10 mouse cellular contexts compared by ENCODE assay signal in the genomic region with DNA sequence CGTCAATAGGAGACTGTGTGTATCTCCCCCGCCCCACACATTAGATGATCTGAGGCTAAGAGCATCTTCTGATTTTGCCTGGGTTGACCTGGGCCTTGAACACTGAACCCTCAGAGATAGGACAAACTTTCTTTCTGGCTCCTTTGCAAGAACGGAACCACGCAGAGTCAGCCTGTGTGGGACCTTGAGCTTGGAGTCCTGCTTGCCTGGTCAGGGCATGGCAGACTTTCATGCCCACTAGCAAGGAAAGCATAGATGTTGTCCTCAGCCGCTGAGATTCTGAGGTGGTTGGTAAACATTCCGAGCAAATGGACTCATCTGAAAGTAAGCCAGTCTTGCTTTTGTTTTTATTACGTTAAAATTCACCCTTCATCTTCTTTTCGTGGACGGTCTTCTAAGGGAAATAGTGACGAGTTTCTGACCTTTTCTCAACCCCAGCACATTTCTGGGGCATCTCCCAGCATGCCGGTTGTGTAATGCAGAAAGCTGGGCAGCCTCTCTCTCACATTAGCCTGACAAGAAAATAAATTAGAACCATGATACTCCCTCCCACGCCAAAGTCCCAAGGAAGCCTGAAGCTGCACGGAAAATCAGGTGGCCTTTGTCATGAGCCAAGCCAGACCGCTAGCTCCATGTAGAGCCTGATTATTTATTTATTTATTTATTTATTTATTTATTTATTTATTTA.
DNase-seq lines count a peak whose midpoint lies in the region; ATAC-seq and TF ChIP-seq lines count a peak whose summit lies in the region.
"Had no signal": no experiment of that assay in that cellular context is flagged by ENCODE, and none has a peak within 500 bp of the region (broad histone marks: within the 10 kb centered on the region; RNA-seq: fewer than 3 reads in every experiment).

No protein-coding gene starts in this region.

- H3K9me3 ChIP-seq in intestine, embryonic 14.5 days (ENCODE audit: control insufficient read depth, low read length), result no peaks in the 10 kb centered on the region
- no peaks in the 10 kb centered on the region for H3K9me3 ChIP-seq in intestine, embryonic 15.5 days
- H3K9me3 ChIP-seq in kidney, postnatal 0 days (replicated peaks; ENCODE audit: low read length), result no peaks in the 10 kb centered on the region
- no peaks in the 10 kb centered on the region for H3K9me3 ChIP-seq in neural tube, embryonic 12.5 days
- H3K9me3 ChIP-seq: G1E; limb, embryonic 15.5 days had no signal

- no peak overlapping the region for H3K4me2 ChIP-seq in intestine, embryonic 14.5 days (ENCODE audit: low read length)
- H3K4me2 ChIP-seq in intestine, embryonic 15.5 days (replicated peaks), result no peak overlapping the region
- no peak overlapping the region for H3K4me2 ChIP-seq in kidney, postnatal 0 days (ENCODE audit: low read length)
- H3K4me2 ChIP-seq in neural tube, embryonic 12.5 days (replicated peaks), result no peak overlapping the region

- no peak overlapping the region for H3K4me3 ChIP-seq in intestine, embryonic 14.5 days (ENCODE audit: low read depth, low read length)
- H3K4me3 ChIP-seq in intestine, embryonic 15.5 days (replicated peaks), result no peak overlapping the region
- H3K4me3 ChIP-seq in kidney, postnatal 0 days (replicated peaks; ENCODE audit: low read depth, low read length), result no peak overlapping the region
- H3K4me3 ChIP-seq in neural tube, embryonic 12.5 days, result no peak overlapping the region

- no peaks in the 10 kb centered on the region for H3K4me1 ChIP-seq in intestine, embryonic 14.5 days (replicated peaks; ENCODE audit: control insufficient read depth, insufficient read depth, low read length)
- no peaks in the 10 kb centered on the region for H3K4me1 ChIP-seq in intestine, embryonic 15.5 days (replicated peaks)
- H3K4me1 ChIP-seq in kidney, postnatal 0 days (replicated peaks; ENCODE audit: insufficient read depth, low read length), result peaks cover 4% of the 10 kb centered on the region
- no peaks in the 10 kb centered on the region for H3K4me1 ChIP-seq in neural tube, embryonic 12.5 days
- H3K4me1 ChIP-seq: limb, embryonic 15.5 days had no signal

- no peak overlapping the region for H3K9ac ChIP-seq in intestine, embryonic 14.5 days (ENCODE audit: low read length)
- H3K9ac ChIP-seq in intestine, embryonic 15.5 days, result no peak overlapping the region
- H3K9ac ChIP-seq in kidney, postnatal 0 days (ENCODE audit: low read depth, low read length), result no peak overlapping the region
- no peak overlapping the region for H3K9ac ChIP-seq in neural tube, embryonic 12.5 days
- H3K9ac ChIP-seq: limb, embryonic 15.5 days had no signal

- WGBS in intestine, embryonic 14.5 days, result 71% methylated on average over 14 of the region's 14 CpGs
- 69% methylated on average over 14 of the region's 14 CpGs for WGBS in intestine, embryonic 15.5 days
- 43% methylated on average over 14 of the region's 14 CpGs for WGBS in kidney, postnatal 0 days
- WGBS in neural tube, embryonic 12.5 days, result 76% methylated on average over 14 of the region's 14 CpGs

- no peaks in the 10 kb centered on the region for H3K36me3 ChIP-seq in intestine, embryonic 14.5 days (ENCODE audit: control insufficient read depth, insufficient read depth, low read length)
- H3K36me3 ChIP-seq in intestine, embryonic 15.5 days, result no peaks in the 10 kb centered on the region
- no peaks in the 10 kb centered on the region for H3K36me3 ChIP-seq in kidney, postnatal 0 days (ENCODE audit: insufficient read depth, low read length)
- H3K36me3 ChIP-seq in neural tube, embryonic 12.5 days, result no peaks in the 10 kb centered on the region
- H3K36me3 ChIP-seq: G1E; limb, embryonic 15.5 days had no signal

- peak; percentile 56 for ATAC-seq in intestine, embryonic 14.5 days (replicated peaks; ENCODE audit: low FRiP score, low TSS enrichment, low read depth)
- ATAC-seq in intestine, embryonic 15.5 days, result no peak
- peak; percentile 58 for ATAC-seq in kidney, postnatal 0 days (replicated peaks; ENCODE audit: low FRiP score, low read depth)
- ATAC-seq in neural tube, embryonic 12.5 days (ENCODE audit: low FRiP score, low read depth), result 0 out of 2 replicates have a peak, but pooled peaks have one; percentile 37
- ATAC-seq in frontal cortex, adult (ENCODE audit: low TSS enrichment), result no peak

- no peaks in the 10 kb centered on the region for H3K27me3 ChIP-seq in intestine, embryonic 14.5 days (replicated peaks; ENCODE audit: control insufficient read depth, insufficient read depth, low read length)
- no peaks in the 10 kb centered on the region for H3K27me3 ChIP-seq in intestine, embryonic 15.5 days (replicated peaks)
- H3K27me3 ChIP-seq in kidney, postnatal 0 days (ENCODE audit: insufficient read depth, low read length), result no peaks in the 10 kb centered on the region
- H3K27me3 ChIP-seq in neural tube, embryonic 12.5 days (replicated peaks), result no peaks in the 10 kb centered on the region
- H3K27me3 ChIP-seq: limb, embryonic 15.5 days had no signal

- no peak for DNase-seq in intestine, embryonic 14.5 days (ENCODE audit: low spot score)
- peak; percentile 82 for DNase-seq in Muller cell, postnatal 12 days (ENCODE audit: inconsistent ontology term)
- peak; percentile 77 for DNase-seq in cerebellum, adult 9-10 months
- peak; percentile 78 for DNase-seq in kidney, postnatal 0 days (ENCODE audit: low spot score)
- no peak for DNase-seq in spleen, postnatal 10 days (ENCODE audit: low spot score in 2 of 2)

- no peak overlapping the region for H3K27ac ChIP-seq in intestine, embryonic 14.5 days (ENCODE audit: low read depth)
- H3K27ac ChIP-seq in intestine, embryonic 15.5 days, result no peak overlapping the region
- no peak overlapping the region for H3K27ac ChIP-seq in kidney, postnatal 0 days
- no peak overlapping the region for H3K27ac ChIP-seq in neural tube, embryonic 12.5 days
- H3K27ac ChIP-seq: limb, embryonic 15.5 days had no signal

- no peak for TF ChIP-seq CTCF in kidney, postnatal 0 days (IDR thresholded peaks at IDR 0.05; ENCODE audit: low read depth)

Comparison
In these comparisons a context has a peak if more than half of its experiments do, and no peak if none do; other contexts are left out.
1. ATAC-seq: peak in intestine, embryonic 14.5 days (single experiment), kidney, postnatal 0 days (single experiment) and neural tube, embryonic 12.5 days (single experiment); none in intestine, embryonic 15.5 days (single experiment) and frontal cortex, adult (single experiment).
2. DNase-seq: peak in Muller cell, postnatal 12 days (single experiment), cerebellum, adult 9-10 months (single experiment) and kidney, postnatal 0 days (single experiment); none in intestine, embryonic 14.5 days (single experiment) and spleen, postnatal 10 days (0 of 2).